Mouse (Mus musculus): Measurements from ENCODE around the gene Fam102a.

DNA sequence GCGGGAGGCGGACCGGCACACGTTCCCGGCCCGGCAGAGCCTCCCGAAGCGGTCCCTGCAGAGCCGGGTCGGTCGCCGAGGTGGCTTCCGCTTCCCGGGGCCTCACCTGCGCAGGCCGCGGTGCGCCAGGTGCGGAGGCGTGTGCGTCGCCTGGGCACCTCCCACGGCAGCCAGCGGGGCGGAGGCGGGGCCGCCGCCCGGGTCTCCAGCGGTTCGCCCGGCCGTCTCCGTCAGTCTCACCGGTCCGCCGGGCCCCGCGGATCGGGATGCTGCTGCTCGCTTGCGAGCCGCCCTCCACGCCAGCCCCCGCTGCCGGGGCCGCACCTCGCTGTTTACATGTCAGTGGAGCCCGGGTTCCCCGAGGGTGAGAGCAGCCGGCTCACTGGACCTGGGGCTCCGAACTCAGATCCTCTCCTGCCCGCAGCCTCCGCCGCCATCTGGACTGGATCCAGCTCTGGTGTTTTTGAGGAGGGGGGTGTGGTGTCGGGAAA, 414 bp downstream of the Fam102a start:
- TF ChIP-seq POLR2A (IDR thresholded peaks at IDR 0.05; ENCODE audit: low read depth, low read length) (no peak), CTCF (conservative IDR thresholded peaks at IDR 0.05 in 1 of 2, IDR thresholded peaks at IDR 0.05 in 1 of 2; ENCODE audit: low read depth in 2 of 2, low read length in 2 of 2) (no peak), E2F4 (IDR thresholded peaks at IDR 0.05; ENCODE audit: insufficient replicate concordance, low read depth, low read length) (no peak), EP300 (IDR thresholded peaks at IDR 0.05; ENCODE audit: low read length) (no peak), ETS1 (conservative IDR thresholded peaks at IDR 0.05; ENCODE audit: low read depth, low read length) (no peak), MAX (IDR thresholded peaks at IDR 0.05; ENCODE audit: low read length) (no peak), ZC3H11A (IDR thresholded peaks at IDR 0.05; ENCODE audit: low read depth, low read length) (no peak), ZKSCAN1 (IDR thresholded peaks at IDR 0.05; ENCODE audit: borderline replicate concordance, low read depth, low read length) (no peak), TCF12 (IDR thresholded peaks at IDR 0.05; ENCODE audit: low read depth, low read length) (peak; percentile 8; the same call in 1 of the 2 replicates)

Data from CH12.LX (cell line).